Mouse (Mus musculus) 3134 (cell line): ENCODE measurements around the gene Hist2h4.
"Not testable (repeated sequence)": the region's sequence is repeated elsewhere in the genome, so short reads cannot be mapped to it uniquely, and the experiment has no call there.

Source experiments
- DNase-seq: peaks from one replicate; pipeline ENCODE4 v3.0.0-alpha.2; 2011; ENCODE audit warnings: low spot score; ENCODE audit not compliant: insufficient read length; ENCODE audit errors: extremely low read depth

The Hist2h4 gene

DNA sequence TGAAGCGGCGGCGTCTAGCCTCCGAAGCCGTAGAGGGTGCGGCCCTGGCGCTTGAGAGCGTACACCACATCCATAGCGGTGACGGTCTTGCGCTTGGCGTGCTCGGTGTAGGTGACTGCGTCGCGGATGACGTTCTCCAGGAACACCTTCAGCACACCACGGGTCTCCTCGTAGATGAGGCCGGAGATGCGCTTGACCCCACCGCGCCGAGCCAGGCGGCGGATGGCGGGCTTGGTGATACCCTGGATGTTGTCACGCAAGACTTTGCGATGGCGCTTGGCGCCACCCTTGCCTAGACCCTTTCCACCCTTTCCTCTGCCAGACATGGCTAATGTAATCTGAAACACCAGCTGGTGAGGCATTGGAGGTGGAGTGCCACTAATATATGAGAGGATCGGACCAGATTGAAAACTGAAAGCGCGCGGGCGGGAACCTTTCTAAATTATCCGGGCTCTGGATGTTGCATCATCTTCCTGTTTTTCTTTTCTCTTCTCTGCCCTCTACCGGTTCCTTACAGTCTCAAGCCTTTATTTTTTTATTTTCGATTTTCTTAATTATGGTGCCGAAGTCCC, at the start of gene Hist2h4:
Hist2h4 (minus strand) TSS at position 333 of the 572 bp plus-strand sequence.
- peak; percentile 98 for DNase-seq

DNA sequence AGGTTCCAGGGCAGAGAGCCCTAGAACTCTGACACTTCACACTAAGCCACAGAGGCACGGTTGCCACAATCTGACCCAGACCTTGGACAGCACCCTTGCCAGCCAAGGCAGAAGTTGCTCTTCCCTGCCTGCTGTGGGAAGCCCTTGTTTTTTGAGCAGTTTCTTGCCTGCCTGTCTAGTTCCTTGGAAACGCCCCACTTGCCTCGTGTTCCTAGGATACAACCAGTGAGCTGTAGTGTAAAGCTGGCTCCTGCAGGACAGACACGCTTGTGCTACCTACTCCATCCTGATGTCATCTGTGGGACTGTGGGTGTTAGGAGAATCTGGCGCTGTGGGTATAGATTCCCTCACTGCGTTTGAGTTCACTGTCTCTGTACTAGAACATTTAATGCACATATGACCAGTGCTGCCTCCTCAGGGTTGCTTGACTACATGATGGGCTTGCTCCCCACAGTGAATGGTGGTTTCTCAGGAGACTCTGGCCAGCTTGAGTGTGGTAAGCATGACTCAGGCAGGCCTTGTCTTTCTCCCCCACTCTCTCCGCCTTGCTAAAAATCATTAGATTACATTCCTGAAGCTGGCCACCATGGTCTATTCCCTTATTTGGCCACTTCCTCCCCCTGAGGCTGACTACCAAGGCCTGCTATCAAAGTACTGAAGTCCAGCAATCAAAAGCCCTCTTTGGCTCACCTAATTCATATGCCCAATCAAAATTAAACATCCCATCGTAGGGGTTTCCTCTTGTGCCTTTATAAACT, 49.4 kb upstream of the Hist2h4 start:
- no peak for DNase-seq

DNA sequence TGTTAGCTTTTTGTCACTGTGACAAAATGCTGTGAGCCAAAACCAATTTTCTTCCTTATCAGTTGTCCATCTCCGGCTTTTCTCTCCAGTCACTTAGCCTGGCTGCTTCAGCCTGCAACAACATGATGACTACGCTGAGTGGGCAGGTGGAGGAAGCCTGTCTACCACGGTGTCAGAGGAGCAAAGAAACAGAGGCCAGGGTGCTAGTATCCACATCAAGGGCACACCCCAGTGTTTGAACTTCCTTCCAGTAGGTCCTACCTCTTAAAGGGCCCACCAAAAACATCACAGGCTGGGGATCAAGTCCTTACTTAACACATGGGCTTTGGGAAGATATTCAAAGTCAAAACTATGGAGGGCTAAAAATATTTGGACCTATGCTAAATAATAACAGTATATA, 46.3 kb upstream of the Hist2h4 start:
- DNase-seq, result no peak

DNA sequence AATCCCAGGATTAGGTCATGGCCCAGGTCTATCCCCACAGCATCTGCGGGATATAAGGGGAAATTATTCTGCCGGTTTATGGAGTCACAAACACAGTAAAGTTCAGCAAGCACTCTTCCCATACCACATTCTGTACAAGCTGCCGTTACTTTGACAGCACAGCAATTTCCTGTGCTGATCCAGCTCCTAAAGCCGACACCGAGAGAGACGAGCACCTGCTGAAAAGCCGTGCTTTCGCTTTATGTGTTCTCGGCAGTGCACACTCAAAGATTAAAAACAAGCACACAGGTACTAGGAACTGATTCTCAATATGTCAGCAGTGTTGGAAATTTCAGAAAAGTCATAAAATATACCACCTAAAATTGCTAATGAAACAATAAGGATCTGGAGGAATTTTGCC, 43.4 kb upstream of the Hist2h4 start:
- DNase-seq, result no peak

DNA sequence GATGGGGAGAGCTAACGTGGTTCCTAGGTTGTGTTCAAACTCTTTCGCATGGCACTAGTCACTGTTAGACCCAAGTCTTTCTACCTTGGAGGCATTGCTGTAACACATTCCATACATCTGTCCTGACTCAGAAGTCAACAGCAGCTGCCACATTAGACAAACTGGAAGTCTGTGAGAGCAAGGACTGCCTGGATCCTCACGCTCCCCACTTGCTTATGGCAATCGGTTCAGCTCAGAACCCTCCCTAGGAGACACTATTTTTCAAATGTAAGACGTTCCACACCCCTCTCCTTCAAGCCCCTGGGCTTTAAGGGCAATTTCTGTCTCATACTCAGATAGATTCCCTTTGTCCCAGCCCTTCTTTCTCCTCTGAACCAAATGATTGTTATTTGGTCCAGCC, 39.0 kb upstream of the Hist2h4 start:
- no peak for DNase-seq

DNA sequence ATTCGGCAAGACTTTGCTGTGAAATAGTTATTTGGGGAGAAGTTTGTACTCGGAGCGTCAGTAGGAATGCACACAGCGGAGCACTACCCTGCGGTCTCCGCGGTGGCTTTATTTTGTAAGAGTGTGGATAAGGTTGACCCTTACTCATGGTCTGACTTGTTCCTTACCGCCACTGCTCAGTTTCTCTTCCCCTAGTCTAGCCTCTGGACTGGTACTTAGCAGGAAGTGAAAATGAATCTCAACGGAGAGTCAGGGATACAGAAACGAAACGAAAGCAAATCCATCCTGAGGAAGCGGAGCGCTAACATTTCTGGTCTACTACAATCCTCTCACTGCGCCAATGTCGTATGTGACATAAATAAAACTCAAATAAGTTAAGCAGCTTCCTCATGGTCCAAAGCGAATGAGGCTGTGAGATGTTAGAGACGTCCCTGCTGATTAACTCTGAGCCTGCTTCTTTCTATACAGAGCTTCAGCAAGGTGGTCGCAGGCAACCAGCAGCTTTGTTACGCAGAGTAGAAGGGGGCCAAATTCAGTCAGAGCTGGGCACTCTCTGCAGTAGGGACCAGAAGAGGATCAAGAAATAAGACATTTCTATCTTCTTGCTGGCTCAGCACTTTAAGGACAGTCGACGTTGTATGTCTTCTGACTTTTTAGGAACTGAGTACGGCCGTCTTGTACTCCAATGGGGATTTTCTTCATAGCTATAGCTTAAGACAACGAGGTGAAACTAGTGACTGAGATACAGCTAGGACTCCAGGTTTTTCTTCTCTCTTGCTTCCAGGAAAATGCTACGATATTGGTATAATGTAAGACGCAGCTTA, 37.8 kb upstream of the Hist2h4 start:
- no peak for DNase-seq

DNA sequence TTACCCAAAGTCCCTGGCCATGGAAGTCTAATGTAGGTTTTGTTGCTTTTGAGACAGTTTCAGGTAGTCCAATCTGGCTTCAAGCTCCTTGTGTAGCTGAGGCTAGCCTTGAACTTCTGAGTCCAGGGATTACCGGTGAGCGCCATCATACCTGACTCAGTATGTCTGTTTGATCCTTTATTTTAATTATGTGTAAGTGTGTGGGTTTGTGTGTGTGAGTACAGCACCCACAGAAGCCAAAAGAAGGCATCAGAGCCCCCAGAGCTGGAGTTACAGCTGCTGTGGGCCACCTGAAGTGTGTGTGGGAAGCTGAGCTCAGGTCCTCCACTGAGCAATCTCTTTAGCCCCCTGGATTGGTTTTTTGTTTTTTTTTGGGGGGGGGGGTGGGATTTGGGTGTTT, 36.5 kb upstream of the Hist2h4 start:
- DNase-seq, result no peak

DNA sequence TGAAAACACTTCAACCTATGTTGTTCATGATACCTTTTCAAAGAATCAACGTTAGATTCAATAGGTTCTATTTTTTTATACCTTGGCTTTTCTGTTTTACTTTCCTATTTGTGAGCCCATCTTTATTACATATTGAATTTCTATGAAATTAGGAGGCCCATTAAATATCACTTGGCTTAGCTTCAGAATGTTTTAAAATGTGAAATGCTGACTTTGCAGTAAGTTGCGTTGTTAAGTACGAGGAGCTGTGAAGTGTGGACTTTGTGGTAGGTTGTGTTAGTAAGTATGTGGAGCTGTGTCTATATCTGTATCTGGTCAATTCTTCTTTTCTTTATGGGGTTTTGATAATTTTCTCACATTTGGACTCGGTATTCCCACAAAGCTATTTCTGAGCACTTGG, 35.2 kb upstream of the Hist2h4 start:
- no peak for DNase-seq

DNA sequence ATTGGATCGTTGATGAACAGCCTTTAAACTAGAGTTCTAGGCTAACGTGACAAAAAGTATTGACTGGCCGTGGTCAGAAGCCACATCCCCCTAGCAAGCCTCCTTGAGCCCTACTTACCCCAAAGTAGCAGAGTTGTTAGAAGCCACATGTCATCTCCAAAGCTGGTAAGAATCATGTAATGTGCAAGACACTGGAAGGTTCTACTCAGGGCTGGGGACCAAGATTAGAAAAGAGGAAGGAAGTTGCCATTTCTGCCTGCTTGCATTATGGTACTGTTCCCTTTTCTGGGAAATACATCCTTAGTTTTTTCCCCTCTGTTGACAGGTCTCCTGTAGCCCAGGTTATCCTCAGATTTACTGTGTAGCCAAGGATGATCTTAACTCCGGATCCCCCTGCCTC, 30.7 kb upstream of the Hist2h4 start, which contains the start of gene Fcgr1:
Fcgr1 (minus strand) TSS at position 183 of the 400 bp plus-strand sequence.
- no peak for DNase-seq

DNA sequence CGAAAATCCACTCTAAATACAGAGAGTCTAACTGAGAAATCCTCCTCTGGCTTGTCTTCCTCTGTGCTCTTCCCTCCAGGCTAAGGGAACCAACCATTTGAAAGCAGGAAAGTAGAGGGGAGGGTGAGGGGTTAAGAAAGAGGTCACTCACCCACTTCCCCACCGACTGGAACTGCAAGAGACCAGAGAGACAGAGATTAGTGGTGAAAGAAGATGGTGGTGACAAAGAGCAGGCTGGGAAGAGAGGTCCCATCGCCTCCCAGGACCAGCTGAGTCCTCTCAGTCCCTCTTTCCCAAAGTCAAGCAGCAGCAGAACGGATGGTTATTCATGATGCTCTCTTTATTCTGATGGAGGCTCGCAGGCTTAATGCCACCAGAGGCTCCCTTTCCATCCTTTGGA, 30.3 kb upstream of the Hist2h4 start:
- no peak for DNase-seq

DNA sequence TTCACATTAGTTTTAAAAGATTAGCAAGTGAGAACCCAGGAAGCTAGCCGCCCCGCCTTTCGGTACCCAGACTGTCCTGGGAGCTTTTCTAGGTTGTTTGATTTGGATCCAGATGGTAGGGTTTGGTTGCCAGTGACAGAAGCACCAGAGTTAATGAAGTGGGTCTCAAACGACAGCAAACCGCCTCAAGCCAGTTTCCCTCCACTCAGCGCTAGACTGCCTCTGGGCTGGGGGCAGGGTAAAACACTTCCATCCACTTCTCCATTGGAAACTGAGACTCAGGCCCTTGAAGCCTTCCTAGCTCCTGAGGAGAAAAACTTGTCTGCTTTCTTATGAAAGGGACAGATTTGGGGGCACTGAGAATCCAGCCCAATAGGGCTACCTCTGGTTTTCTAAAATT, 29.5 kb upstream of the Hist2h4 start:
- no peak for DNase-seq

DNA sequence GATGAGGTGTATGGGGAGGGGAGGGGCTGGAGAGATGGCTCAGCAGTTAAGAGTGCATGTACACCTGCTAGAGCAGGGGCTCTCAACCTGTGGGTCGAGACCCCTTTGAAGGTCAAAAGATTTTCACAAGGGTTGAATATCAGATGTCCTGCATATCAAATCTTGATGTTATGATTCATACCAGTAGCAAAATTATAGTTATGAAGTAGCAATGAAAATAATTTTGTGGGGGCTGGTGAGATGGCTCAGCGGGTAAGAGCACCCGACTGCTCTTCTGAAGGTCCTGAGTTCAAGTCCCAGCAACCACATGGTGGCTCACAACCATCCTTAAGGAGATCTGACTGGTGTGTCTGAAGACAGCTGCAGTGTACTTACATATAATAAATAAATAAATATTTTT, 27.6 kb upstream of the Hist2h4 start:
- not testable (repeated sequence) for DNase-seq

DNA sequence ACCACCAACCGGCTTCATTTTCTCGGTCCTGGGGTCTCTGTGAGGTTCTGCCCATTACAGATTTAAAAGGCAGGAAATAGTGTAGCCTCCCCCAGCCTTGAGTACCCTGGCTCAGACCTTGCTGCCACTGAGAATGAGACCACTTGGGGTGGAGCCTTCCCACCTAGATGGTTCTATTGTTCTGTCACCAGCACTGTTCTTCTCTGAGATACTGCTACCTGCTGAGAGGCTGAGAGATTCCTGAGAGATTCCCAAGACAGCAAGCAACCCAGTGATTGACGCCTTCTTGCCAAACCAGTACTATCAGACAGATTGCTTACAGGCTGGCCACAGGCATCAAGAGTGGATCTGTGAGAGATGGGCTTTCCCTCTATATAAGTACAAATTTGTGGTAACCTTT, 26.1 kb upstream of the Hist2h4 start:
- DNase-seq, result no peak

DNA sequence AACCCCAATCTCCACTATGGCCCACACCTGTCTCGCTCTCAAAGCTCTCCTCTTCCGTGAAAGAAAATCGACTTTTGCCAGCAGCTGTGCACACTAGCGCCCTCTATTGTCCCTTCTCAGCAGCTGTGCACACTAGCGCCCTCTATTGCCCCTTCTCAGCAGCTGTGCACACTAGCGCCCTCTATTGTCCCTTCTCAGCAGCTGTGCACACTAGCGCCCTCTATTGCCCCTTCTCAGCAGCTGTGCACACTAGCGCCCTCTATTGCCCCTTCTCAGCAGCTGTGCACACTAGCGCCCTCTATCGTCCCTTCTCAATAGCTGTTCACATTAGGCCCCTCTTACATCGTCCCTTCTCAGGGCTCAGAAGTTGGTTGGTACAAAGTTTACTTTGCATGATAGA, 24.2 kb upstream of the Hist2h4 start:
- DNase-seq, result not testable (repeated sequence)

DNA sequence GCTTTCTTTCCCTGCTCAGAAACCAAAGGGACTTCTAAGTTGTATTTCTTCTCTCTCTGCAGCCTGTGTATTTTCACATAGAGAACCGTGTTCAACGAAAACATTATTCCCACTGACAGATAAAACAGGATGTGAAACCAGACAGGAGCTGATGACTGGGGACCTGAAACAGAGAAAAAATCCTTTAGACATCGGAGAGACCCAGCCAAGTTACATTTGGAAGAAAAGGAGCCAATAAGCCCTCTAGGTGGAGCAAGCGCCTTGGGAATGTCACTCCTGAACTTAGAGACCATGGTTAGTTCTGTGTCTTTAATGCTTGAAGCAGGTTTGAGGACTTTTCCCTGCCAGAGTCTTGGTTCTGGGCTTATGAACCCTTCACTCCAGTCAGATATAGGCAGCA, 21.3 kb upstream of the Hist2h4 start:
- DNase-seq, result no peak

DNA sequence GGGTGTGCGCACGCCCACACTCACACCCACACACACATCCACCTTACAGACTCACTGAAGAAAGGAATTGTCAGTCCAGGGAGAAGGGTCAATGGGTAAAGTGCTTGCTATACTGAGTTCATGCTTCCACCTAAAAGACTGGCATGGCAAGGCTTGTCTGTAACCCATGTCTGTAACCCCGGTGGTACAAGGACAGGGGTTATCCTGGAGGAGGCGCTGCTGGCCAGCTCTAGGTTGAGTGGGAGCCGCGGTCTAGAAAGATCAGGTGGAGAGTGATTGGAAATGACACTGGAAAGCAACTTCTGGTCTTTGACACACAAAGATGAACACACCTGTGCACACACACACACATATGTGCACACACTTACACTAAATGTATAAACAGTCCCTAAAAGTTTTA, 17.5 kb upstream of the Hist2h4 start:
- no peak for DNase-seq

DNA sequence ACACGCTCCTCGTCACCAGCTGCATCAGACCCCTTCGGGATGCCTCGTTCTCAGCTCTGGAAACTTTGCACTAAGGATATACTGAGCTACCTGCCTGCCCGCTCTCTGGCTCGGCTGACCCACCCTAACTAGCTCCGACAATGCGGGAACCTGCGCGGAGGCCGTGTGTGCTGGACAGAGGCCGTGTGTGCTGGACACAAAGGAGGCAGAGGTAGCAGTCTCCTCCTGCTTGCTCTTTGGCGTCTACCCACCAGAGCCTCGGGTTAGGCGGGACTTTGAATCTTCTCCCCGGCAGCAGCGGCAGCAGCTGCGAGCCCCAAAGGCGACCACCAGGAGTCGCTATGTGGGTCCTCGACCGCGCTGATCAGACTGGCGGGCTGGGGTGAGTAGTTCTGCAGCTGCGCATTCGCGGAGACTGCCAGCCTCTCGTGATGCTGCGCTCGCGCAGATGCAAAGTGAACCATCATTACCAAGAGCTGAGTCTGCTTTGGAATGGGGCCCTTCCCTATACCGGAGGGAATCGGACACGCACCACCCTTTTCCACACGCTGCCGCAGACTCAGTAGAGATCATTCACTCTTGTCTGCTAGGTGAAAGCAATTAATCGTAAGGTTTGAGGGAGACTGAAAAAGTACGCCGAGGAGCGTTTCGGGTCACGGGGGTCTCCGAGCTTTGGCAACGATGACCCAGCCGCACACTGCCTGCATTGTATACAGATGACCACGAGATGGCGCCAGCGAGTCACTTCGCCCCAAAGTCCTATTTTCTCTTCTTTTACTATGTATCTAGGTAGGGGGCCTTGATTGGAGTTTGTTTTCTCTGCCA, 14.9 kb upstream of the Hist2h4 start:
- peak; percentile 94 for DNase-seq

DNA sequence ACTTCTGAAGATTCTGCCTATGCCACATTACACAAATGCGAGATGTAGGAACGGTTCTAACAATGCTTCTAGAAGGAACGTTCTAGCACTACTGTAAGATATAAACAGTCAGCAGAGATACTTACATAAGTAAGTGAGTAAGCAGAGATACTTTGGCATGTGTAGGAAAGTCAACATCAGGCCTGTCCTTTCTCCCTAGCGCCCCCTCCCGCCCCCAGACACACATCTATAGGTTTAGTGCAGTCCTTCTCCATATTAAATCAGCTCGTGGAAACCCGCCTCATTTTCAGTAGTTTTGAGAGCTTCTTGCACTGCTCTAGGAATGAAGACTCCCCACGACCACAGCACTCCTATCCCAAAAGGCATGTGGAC, 14.3 kb upstream of the Hist2h4 start:
- DNase-seq, result no peak

DNA sequence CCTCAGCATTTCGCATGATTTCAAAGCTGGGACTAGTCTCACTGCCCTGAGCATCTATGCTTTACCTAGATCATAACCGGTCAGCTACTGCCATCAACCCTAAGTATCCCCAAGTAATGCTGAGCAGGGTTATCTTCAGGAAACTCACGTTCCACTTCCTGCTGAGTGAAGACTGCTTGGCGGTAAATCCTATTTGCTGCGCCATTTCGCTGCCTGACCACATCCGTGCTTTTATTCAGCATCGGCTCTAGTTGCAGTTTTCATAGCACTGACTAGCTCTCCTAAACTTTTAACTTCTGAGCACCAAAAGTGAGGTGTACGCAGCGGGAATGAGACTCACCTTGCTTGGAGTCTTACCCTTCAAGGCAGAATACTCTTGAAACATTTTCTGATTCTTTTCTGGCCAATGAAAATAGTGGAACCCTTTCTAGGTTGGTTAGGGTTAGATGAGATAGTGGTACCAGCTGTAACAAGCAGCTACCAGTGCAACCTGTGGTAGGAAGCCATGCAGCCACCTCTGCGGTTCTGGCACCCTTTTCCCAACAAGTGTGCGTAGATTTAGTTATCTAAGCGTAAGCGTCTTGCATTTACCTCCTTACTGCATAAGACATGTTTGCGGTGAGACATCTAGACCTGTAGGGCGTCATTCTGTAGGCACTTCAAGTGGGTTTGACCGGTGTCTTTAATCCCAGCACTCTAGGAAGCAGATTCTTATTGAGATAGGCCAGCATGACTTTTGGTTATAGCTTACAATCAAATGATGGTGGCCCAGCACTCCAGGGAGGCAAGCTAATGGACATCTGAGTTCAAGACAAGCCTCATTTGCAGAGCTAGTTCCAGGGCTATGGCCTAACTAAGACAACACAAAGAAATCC, 10.7 kb upstream of the Hist2h4 start:
- peak; percentile 74 for DNase-seq
